8 mouse cellular contexts compared by ENCODE assay signal in the genomic region with DNA sequence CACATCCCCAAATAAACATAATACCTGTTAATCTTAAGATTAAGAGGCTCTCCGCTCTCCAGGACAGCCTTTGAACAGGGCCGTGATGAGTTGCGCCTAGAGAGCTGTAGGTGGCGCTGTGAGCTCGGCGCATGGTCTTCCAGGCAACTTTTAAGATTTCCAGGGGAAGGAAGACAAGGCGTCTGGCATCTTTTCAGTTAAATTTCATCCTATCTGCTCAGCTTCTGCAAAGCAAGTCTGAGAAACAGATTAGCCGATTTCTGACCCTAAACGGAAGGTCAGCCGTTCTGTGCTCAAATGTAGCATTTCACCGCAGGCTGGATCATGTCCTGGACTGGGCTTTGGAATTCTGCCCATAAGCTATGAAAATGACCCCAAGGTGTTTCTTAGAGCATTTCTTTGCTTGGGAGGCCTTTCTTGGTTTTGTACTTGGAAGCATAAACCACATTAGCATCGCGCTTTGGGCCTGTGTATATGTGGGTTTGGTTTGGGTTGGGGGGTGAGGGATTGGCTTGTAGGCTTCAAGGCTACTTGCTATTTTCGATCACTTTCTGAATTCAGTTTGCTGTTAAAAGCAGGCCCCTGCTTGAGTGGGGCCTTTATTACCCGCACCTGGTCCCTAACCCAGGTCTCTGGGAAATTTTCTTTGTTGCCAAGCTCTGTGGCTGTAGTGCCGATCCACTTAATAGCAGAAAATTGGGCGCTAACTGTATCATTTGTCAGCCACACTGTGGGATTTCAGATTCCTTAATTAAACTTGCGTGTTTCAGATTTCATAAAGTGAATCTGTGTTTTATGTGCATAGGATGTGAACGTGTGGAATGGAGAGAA.
DNase-seq lines count a peak whose midpoint lies in the region; ATAC-seq and TF ChIP-seq lines count a peak whose summit lies in the region.

No protein-coding gene starts in this region.

- 0 out of 2 replicates have a peak, but pooled peaks have one; percentile 19 for TF ChIP-seq CTCF in spleen, adult 2 months (IDR thresholded peaks at IDR 0.05; ENCODE audit: extremely low read depth, insufficient read depth, insufficient read length, insufficient replicate concordance)

- no peak for TF ChIP-seq POLR2A in spleen, adult 2 months (IDR thresholded peaks at IDR 0.05; ENCODE audit: low read depth, low read length)
- TF ChIP-seq POLR2A in limb, embryonic 14.5 days (IDR thresholded peaks at IDR 0.05; ENCODE audit: borderline replicate concordance, extremely low read depth, insufficient read depth, insufficient read length) = no peak

- H3K4me3 ChIP-seq in spleen, adult 2 months (ENCODE audit: extremely low read depth, insufficient read depth, insufficient read length) = no peak overlapping the region
- H3K4me3 ChIP-seq in heart, embryonic 11.5 days (ENCODE audit: low read depth, low read length) = no peak overlapping the region
- no peak overlapping the region for H3K4me3 ChIP-seq in kidney, embryonic 16.5 days (ENCODE audit: low read length)
- no peak overlapping the region for H3K4me3 ChIP-seq in limb, embryonic 14.5 days (replicated peaks; ENCODE audit: low read length)
- H3K4me3 ChIP-seq in neural tube, embryonic 12.5 days = no peak overlapping the region

- no peak overlapping the region for H3K27ac ChIP-seq in spleen, adult 2 months (ENCODE audit: insufficient read depth, low read length)
- no peak overlapping the region for H3K27ac ChIP-seq in heart, embryonic 11.5 days (ENCODE audit: low read depth, low read length)
- no peak overlapping the region for H3K27ac ChIP-seq in kidney, embryonic 16.5 days (ENCODE audit: low read length)
- no peak overlapping the region for H3K27ac ChIP-seq in limb, embryonic 14.5 days (replicated peaks; ENCODE audit: low read depth, low read length)
- no peak overlapping the region for H3K27ac ChIP-seq in neural tube, embryonic 12.5 days

- H3K4me2 ChIP-seq in heart, embryonic 11.5 days = peak overlapping the region; percentile 31
- H3K4me2 ChIP-seq in kidney, embryonic 16.5 days (replicated peaks; ENCODE audit: low read depth, low read length) = peak overlapping the region; percentile 27; the same call in 1 of the 2 replicates
- H3K4me2 ChIP-seq in limb, embryonic 14.5 days (replicated peaks; ENCODE audit: low read depth, low read length, severe bottlenecking) = peak overlapping the region; percentile 26; the same call in 1 of the 2 replicates
- H3K4me2 ChIP-seq in neural tube, embryonic 12.5 days (replicated peaks) = 0 out of 2 replicates have a peak overlapping the region, but pooled peaks have one; percentile 30

- H3K36me3 ChIP-seq in spleen, adult 2 months (ENCODE audit: control insufficient read depth, insufficient read depth, low read length) = no peaks in the 10 kb centered on the region
- H3K36me3 ChIP-seq in heart, embryonic 11.5 days (ENCODE audit: control insufficient read depth, insufficient read depth, low read length) = no peaks in the 10 kb centered on the region
- H3K36me3 ChIP-seq in kidney, embryonic 16.5 days (ENCODE audit: insufficient read depth, low read length) = no peaks in the 10 kb centered on the region
- no peaks in the 10 kb centered on the region for H3K36me3 ChIP-seq in limb, embryonic 14.5 days (ENCODE audit: control insufficient read depth, insufficient read depth, low read length)
- no peaks in the 10 kb centered on the region for H3K36me3 ChIP-seq in neural tube, embryonic 12.5 days

- H3K9me3 ChIP-seq in heart, embryonic 11.5 days (replicated peaks; ENCODE audit: control insufficient read depth, low read length) = no peaks in the 10 kb centered on the region
- no peaks in the 10 kb centered on the region for H3K9me3 ChIP-seq in kidney, embryonic 16.5 days (ENCODE audit: low read length)
- no peaks in the 10 kb centered on the region for H3K9me3 ChIP-seq in limb, embryonic 14.5 days (ENCODE audit: control insufficient read depth, low read length)
- H3K9me3 ChIP-seq in neural tube, embryonic 12.5 days = no peaks in the 10 kb centered on the region

- no peak for DNase-seq in spleen, adult 2 months (ENCODE audit: low read depth in 1 of 2, low spot score in 2 of 2)
- no peak for DNase-seq in spleen, postnatal 10 days (ENCODE audit: low spot score in 2 of 2)
- peak; percentile 82 for DNase-seq in embryo, embryonic 10 days (ENCODE audit: low spot score)
- DNase-seq in limb, embryonic 14.5 days (ENCODE audit: low spot score) = peak; percentile 77
- peak; percentile 19 to 22 for DNase-seq in thymus, postnatal 36 days

- no peak overlapping the region for H3K9ac ChIP-seq in heart, embryonic 11.5 days (ENCODE audit: low read depth, low read length)
- no peak overlapping the region for H3K9ac ChIP-seq in kidney, embryonic 16.5 days (replicated peaks; ENCODE audit: low read length)
- H3K9ac ChIP-seq in limb, embryonic 14.5 days (ENCODE audit: low read depth, low read length, severe bottlenecking) = no peak overlapping the region
- H3K9ac ChIP-seq in neural tube, embryonic 12.5 days = no peak overlapping the region

- 59% methylated on average over 19 of the region's 19 CpGs for WGBS in spleen, adult 2 months
- WGBS in heart, embryonic 11.5 days (ENCODE audit: insufficient replicate concordance) = 38% methylated on average over 19 of the region's 19 CpGs
- 34% methylated on average over 19 of the region's 19 CpGs for WGBS in kidney, embryonic 16.5 days
- WGBS in limb, embryonic 14.5 days = 28% methylated on average over 19 of the region's 19 CpGs
- 47% methylated on average over 19 of the region's 19 CpGs for WGBS in neural tube, embryonic 12.5 days

- ATAC-seq in heart, embryonic 11.5 days (replicated peaks; ENCODE audit: insufficient number of reproducible peaks, low FRiP score, low TSS enrichment) = no peak; the same call in 1 of the 2 replicates
- peak; percentile 83; the same call in 1 of the 2 replicates for ATAC-seq in kidney, embryonic 16.5 days (ENCODE audit: low FRiP score, low TSS enrichment)
- ATAC-seq in limb, embryonic 14.5 days (ENCODE audit: low FRiP score, low read depth) = peak; percentile 67
- peak; percentile 77; the same call in 1 of the 2 replicates for ATAC-seq in neural tube, embryonic 12.5 days (ENCODE audit: low FRiP score, low read depth)

- no peaks in the 10 kb centered on the region for H3K27me3 ChIP-seq in spleen, adult 2 months (ENCODE audit: control insufficient read depth, insufficient read depth, low read length)
- no peaks in the 10 kb centered on the region for H3K27me3 ChIP-seq in heart, embryonic 11.5 days (ENCODE audit: control insufficient read depth, insufficient read depth, low read length)
- no peaks in the 10 kb centered on the region for H3K27me3 ChIP-seq in kidney, embryonic 16.5 days (ENCODE audit: insufficient read depth, low read length)
- H3K27me3 ChIP-seq in limb, embryonic 14.5 days (ENCODE audit: control insufficient read depth, insufficient read depth, low read length) = no peaks in the 10 kb centered on the region
- H3K27me3 ChIP-seq in neural tube, embryonic 12.5 days (replicated peaks) = no peaks in the 10 kb centered on the region

- no peaks in the 10 kb centered on the region for H3K4me1 ChIP-seq in spleen, adult 2 months (ENCODE audit: control insufficient read depth, insufficient read depth, insufficient read length)
- no peaks in the 10 kb centered on the region for H3K4me1 ChIP-seq in heart, embryonic 11.5 days (ENCODE audit: control insufficient read depth, insufficient read depth, low read length)
- H3K4me1 ChIP-seq in kidney, embryonic 16.5 days (ENCODE audit: insufficient read depth, low read length) = no peaks in the 10 kb centered on the region
- no peaks in the 10 kb centered on the region for H3K4me1 ChIP-seq in limb, embryonic 14.5 days (ENCODE audit: control insufficient read depth, insufficient read depth, low read length)
- H3K4me1 ChIP-seq in neural tube, embryonic 12.5 days = peaks cover 3% of the 10 kb centered on the region; the same call in 1 of the 2 replicates

Comparison
In these comparisons a context has a peak if more than half of its experiments do, and no peak if none do; other contexts are left out.
1. DNase-seq: peak in embryo, embryonic 10 days (single experiment), limb, embryonic 14.5 days (single experiment) and thymus, postnatal 36 days (2 of 2); none in spleen, adult 2 months (0 of 2) and spleen, postnatal 10 days (0 of 2).
2. Peak in every context shown above with its lines, with median percentiles within 50 percentile points of each other: H3K4me2 ChIP-seq.